Mouse (Mus musculus): ENCODE results near the gene Zfp866. TPM values are rescaled to one million over a fixed set of nuclear protein-coding genes. Genes with fewer than 3 reads are reported as not detected.

Gene Zfp866
- total and polyA plus RNA-seq, 3 experiments = 14.3 to 16.0 (median 14.4) TPM

- peaks cover 6 to 30% of the 10 kb centered on the region in 2 experiments; a peak in 3 of 4 replicates for H3K4me1 ChIP-seq (ENCODE audit: control insufficient read depth in 1 of 2, insufficient read depth in 2 of 2)
- H3K79me2 ChIP-seq (replicated peaks; ENCODE audit: control insufficient read depth, extremely low read depth, insufficient read depth, poor library complexity, severe bottlenecking) = no peaks in the 10 kb centered on the region
- peak overlapping the region; percentile 33 for H3K4me2 ChIP-seq (ENCODE audit: insufficient read depth, low read depth, poor library complexity, severe bottlenecking)
- H3K9ac ChIP-seq (ENCODE audit: insufficient read depth, low read depth) = peak overlapping the region; percentile 48
- no peaks in the 10 kb centered on the region for H3K9me3 ChIP-seq (replicated peaks; ENCODE audit: low read length)
- peak overlapping the region; percentile 51 for H3K27ac ChIP-seq (ENCODE audit: insufficient read depth, low read depth)
- H3K36me3 ChIP-seq (replicated peaks in 1 of 2; ENCODE audit: control insufficient read depth in 1 of 2, insufficient read depth in 1 of 2, low read length in 1 of 2) = peaks cover 42 to 80% of the 10 kb centered on the region in 2 experiments
- in situ Hi-C loops (cut with MboI; ENCODE audit: low pct_ligation_motif_present, low pct_unique_long_range_greater_than_20kb, low sequenced_read_pairs) = no loop called here
- H3K27me3 ChIP-seq (replicated peaks) = no peaks in the 10 kb centered on the region
- peak; percentile 12 for DNase-seq (ENCODE audit: extremely low read depth)
- TF ChIP-seq CTCF (conservative IDR thresholded peaks at IDR 0.05 in 1 of 2, IDR thresholded peaks at IDR 0.05 in 1 of 2; ENCODE audit: low read depth in 2 of 2, low read length in 2 of 2) (no peak), POLR2A (IDR thresholded peaks at IDR 0.05; ENCODE audit: low read depth, low read length) (peak; percentile 46; the same call in 1 of the 2 replicates), SIN3A (IDR thresholded peaks at IDR 0.05; ENCODE audit: low read length) (no peak), IRF4 (IDR thresholded peaks at IDR 0.05; ENCODE audit: low read depth, low read length) (no peak), KAT2A (IDR thresholded peaks at IDR 0.05; ENCODE audit: insufficient replicate concordance, low read length) (no peak), ZNF384 (IDR thresholded peaks at IDR 0.05; ENCODE audit: low read depth, low read length) (no peak), RCOR1 (conservative IDR thresholded peaks at IDR 0.05; ENCODE audit: low read depth, low read length) (0 out of 2 replicates have a peak, but pooled peaks have one; percentile 21), JUN (IDR thresholded peaks at IDR 0.05; ENCODE audit: insufficient read depth, low read depth, low read length) (no peak), NRF1 (IDR thresholded peaks at IDR 0.05; ENCODE audit: low read depth, low read length) (no peak), ELF1 (IDR thresholded peaks at IDR 0.05; ENCODE audit: low read depth, low read length) (no peak), NELFE (IDR thresholded peaks at IDR 0.05; ENCODE audit: low read depth, low read length) (no peak), RAD21 (IDR thresholded peaks at IDR 0.05; ENCODE audit: low read depth, low read length) (no peak), MXI1 (IDR thresholded peaks at IDR 0.05; ENCODE audit: low read depth, low read length) (no peak), UBTF (IDR thresholded peaks at IDR 0.05; ENCODE audit: low read depth, low read length) (no peak), USF1 (IDR thresholded peaks at IDR 0.05; ENCODE audit: low read depth, low read length) (no peak), TCF12 (IDR thresholded peaks at IDR 0.05; ENCODE audit: low read depth, low read length) (no peak), SMC3 (IDR thresholded peaks at IDR 0.05; ENCODE audit: low read depth, low read length) (no peak), E2F4 (IDR thresholded peaks at IDR 0.05; ENCODE audit: insufficient replicate concordance, low read depth, low read length) (no peak), BHLHE40 (IDR thresholded peaks at IDR 0.05; ENCODE audit: low read depth, low read length) (peak; percentile 88; the same call in 1 of the 2 replicates), ZMIZ1 (IDR thresholded peaks at IDR 0.05; ENCODE audit: low read depth, low read length) (no peak), EP300 (IDR thresholded peaks at IDR 0.05; ENCODE audit: low read length) (no peak), POLR2AphosphoS2 (IDR thresholded peaks at IDR 0.05; ENCODE audit: low read depth, low read length) (no peak)
- dilution Hi-C loops (cut with MboI; ENCODE audit: extremely low pct_ligation_motif_present, extremely low pct_unique_long_range_greater_than_20kb, low sequenced_read_pairs) = no loop called here
- H3K4me3 ChIP-seq (replicated peaks in 1 of 3; ENCODE audit: low read depth in 2 of 3, low read length in 2 of 3, poor library complexity in 1 of 3) = peak overlapping the region; percentile 10 to 53 (median 51)
These were observed 31.0 kb upstream of the Zfp866 start for GRCm38 (mm10) chr8:69821971-69822385.

GRCm38 (mm10) chr8:69820466-69820865 is 29.5 kb upstream of the Zfp866 start:
- Histone ChIP-seq H3K4me1 (ENCODE audit: control insufficient read depth in 1 of 2, insufficient read depth in 2 of 2) (peaks cover 6 to 28% of the 10 kb centered on the region in 2 experiments; a peak in 3 of 4 replicates), H3K4me3 (replicated peaks in 1 of 3; ENCODE audit: low read depth in 2 of 3, low read length in 2 of 3, poor library complexity in 1 of 3) (no peak overlapping the region), H3K9ac (ENCODE audit: insufficient read depth, low read depth) (no peak overlapping the region), H3K9me3 (replicated peaks; ENCODE audit: low read length) (no peaks in the 10 kb centered on the region), H3K27me3 (replicated peaks) (no peaks in the 10 kb centered on the region), H3K79me2 (replicated peaks; ENCODE audit: control insufficient read depth, extremely low read depth, insufficient read depth, poor library complexity, severe bottlenecking) (no peaks in the 10 kb centered on the region), H3K4me2 (ENCODE audit: insufficient read depth, low read depth, poor library complexity, severe bottlenecking) (no peak overlapping the region), H3K36me3 (replicated peaks in 1 of 2; ENCODE audit: control insufficient read depth in 1 of 2, insufficient read depth in 1 of 2, low read length in 1 of 2) (peaks cover 51 to 82% of the 10 kb centered on the region in 2 experiments), H3K27ac (ENCODE audit: insufficient read depth, low read depth) (no peak overlapping the region)
- dilution Hi-C loops (cut with MboI; ENCODE audit: extremely low pct_ligation_motif_present, extremely low pct_unique_long_range_greater_than_20kb, low sequenced_read_pairs) = no loop called here
- DNase-seq (ENCODE audit: extremely low read depth) = no peak
- in situ Hi-C loops (cut with MboI; ENCODE audit: low pct_ligation_motif_present, low pct_unique_long_range_greater_than_20kb, low sequenced_read_pairs) = no loop called here
- TF ChIP-seq CHD2 (IDR thresholded peaks at IDR 0.05; ENCODE audit: low read length) = no peak
- no peak for TF ChIP-seq UBTF (IDR thresholded peaks at IDR 0.05; ENCODE audit: low read depth, low read length)
- no peak for TF ChIP-seq ELF1 (IDR thresholded peaks at IDR 0.05; ENCODE audit: low read depth, low read length)
- no peak for TF ChIP-seq KAT2A (IDR thresholded peaks at IDR 0.05; ENCODE audit: insufficient replicate concordance, low read length)
- TF ChIP-seq PAX5 (IDR thresholded peaks at IDR 0.05; ENCODE audit: low read length) = no peak
- no peak for TF ChIP-seq USF1 (IDR thresholded peaks at IDR 0.05; ENCODE audit: low read depth, low read length)
